Mouse (Mus musculus) bone marrow, adult 2 months (tissue): ENCODE measurements around the gene Dsp.

Source experiments
- CTCF ChIP-seq: fragments of 200-500 bp; IDR thresholded peaks from 2 replicates; pipeline ENCODE4 v1.5.1; 2011; ENCODE audit warnings: low read length, control low read depth; ENCODE audit not compliant: control insufficient read depth, insufficient read depth
- POLR2A ChIP-seq: fragments of 200-500 bp; IDR thresholded peaks from 2 replicates; pipeline ENCODE4 v1.6.1; 2011; ENCODE audit warnings: low read depth, mild to moderate bottlenecking, control low read depth, low read length, borderline replicate concordance; ENCODE audit not compliant: control insufficient read depth

- TF ChIP-seq CTCF, result no peak
- no peak for TF ChIP-seq POLR2A
Observed at GRCm38 (mm10) chr13:38170707-38171144, 19.6 kb downstream of the Dsp start.
